Mouse (Mus musculus) CH12.LX (cell line): Measurements from ENCODE around the gene Prkag2.

ENCODE experiments used
- BHLHE40 ChIP-seq: IDR thresholded peaks from 2 replicates; pipeline ENCODE4 v1.6.1; 2011; ENCODE audit warnings: mild to moderate bottlenecking, low read depth, low read length, improper control_type of control experiment
- CTCF ChIP-seq, 2 experiments: IDR thresholded peaks in 1 of 2; conservative IDR thresholded peaks in 1 of 2; 2 replicates each; pipeline ENCODE4 v1.5.1; 2011 to 2012; ENCODE audit warnings: low read depth in 2 of 2, low read length in 2 of 2, improper control_type of control experiment in 1 of 2, inconsistent platforms in 1 of 2, mild to moderate bottlenecking in 1 of 2, moderate library complexity in 1 of 2
- EP300 ChIP-seq: IDR thresholded peaks from 2 replicates; pipeline ENCODE4 v1.6.1; 2011; ENCODE audit warnings: low read length, improper control_type of control experiment
- HCFC1 ChIP-seq: IDR thresholded peaks from 2 replicates; pipeline ENCODE4 v1.6.1; 2012; ENCODE audit warnings: low read depth, mild to moderate bottlenecking, inconsistent platforms, low read length, improper control_type of control experiment
- IRF4 ChIP-seq: IDR thresholded peaks from 2 replicates; pipeline ENCODE4 v1.6.1; 2014; ENCODE audit warnings: low read depth, mild to moderate bottlenecking, inconsistent platforms, low read length, improper control_type of control experiment
- KAT2A ChIP-seq: IDR thresholded peaks from 2 replicates; pipeline ENCODE4 v1.6.1; 2012; ENCODE audit warnings: low read length, improper control_type of control experiment, inconsistent platforms; ENCODE audit not compliant: insufficient replicate concordance
- MAX ChIP-seq: IDR thresholded peaks from 2 replicates; pipeline ENCODE4 v1.6.1; 2011; ENCODE audit warnings: low read length, improper control_type of control experiment
- POLR2A ChIP-seq: IDR thresholded peaks from 2 replicates; pipeline ENCODE4 v1.6.1; 2011; ENCODE audit warnings: low read depth, mild to moderate bottlenecking, improper control_type of control experiment, low read length
- RAD21 ChIP-seq: IDR thresholded peaks from 2 replicates; pipeline ENCODE4 v1.6.1; 2011; ENCODE audit warnings: low read depth, mild to moderate bottlenecking, low read length, improper control_type of control experiment, moderate library complexity
- TBP ChIP-seq: conservative IDR thresholded peaks from 2 replicates; pipeline ENCODE4 v1.6.1; 2011; ENCODE audit warnings: low read depth, low read length, improper control_type of control experiment
- TCF12 ChIP-seq: IDR thresholded peaks from 2 replicates; pipeline ENCODE4 v1.6.1; 2014; ENCODE audit warnings: low read depth, mild to moderate bottlenecking, inconsistent platforms, low read length, improper control_type of control experiment
- ZMIZ1 ChIP-seq: IDR thresholded peaks from 2 replicates; pipeline ENCODE4 v1.6.1; 2012; ENCODE audit warnings: low read depth, mild to moderate bottlenecking, inconsistent platforms, low read length, improper control_type of control experiment

GRCm38 (mm10) chr5:25038827-25039226 is 61.6 kb downstream of the Prkag2 start:
- TF ChIP-seq POLR2A (no peak), TBP (no peak), CTCF (conservative IDR thresholded peaks at IDR 0.05 in 1 of 2, IDR thresholded peaks at IDR 0.05 in 1 of 2; ENCODE audit: low read depth in 2 of 2, low read length in 2 of 2) (no peak), BHLHE40 (no peak), EP300 (no peak), KAT2A (no peak), RAD21 (no peak), ZMIZ1 (no peak), MAX (no peak), HCFC1 (no peak), TCF12 (no peak), IRF4 (no peak)
